Mouse (Mus musculus) cortical plate, adult 2 months (tissue): ENCODE data around the gene Coa5.

Source experiments
- CTCF ChIP-seq: fragments of 200-500 bp; IDR thresholded peaks from 2 replicates; pipeline ENCODE4 v1.5.1; 2011; ENCODE audit warnings: mild to moderate bottlenecking, control low read depth, low read length; ENCODE audit not compliant: insufficient read depth; ENCODE audit errors: extremely low read depth
- POLR2A ChIP-seq: fragments of 200-500 bp; IDR thresholded peaks from 2 replicates; pipeline ENCODE4 v1.6.1; 2011; ENCODE audit warnings: mild to moderate bottlenecking, low read length, control low read depth; ENCODE audit not compliant: insufficient read depth; ENCODE audit errors: extremely low read depth

DNA sequence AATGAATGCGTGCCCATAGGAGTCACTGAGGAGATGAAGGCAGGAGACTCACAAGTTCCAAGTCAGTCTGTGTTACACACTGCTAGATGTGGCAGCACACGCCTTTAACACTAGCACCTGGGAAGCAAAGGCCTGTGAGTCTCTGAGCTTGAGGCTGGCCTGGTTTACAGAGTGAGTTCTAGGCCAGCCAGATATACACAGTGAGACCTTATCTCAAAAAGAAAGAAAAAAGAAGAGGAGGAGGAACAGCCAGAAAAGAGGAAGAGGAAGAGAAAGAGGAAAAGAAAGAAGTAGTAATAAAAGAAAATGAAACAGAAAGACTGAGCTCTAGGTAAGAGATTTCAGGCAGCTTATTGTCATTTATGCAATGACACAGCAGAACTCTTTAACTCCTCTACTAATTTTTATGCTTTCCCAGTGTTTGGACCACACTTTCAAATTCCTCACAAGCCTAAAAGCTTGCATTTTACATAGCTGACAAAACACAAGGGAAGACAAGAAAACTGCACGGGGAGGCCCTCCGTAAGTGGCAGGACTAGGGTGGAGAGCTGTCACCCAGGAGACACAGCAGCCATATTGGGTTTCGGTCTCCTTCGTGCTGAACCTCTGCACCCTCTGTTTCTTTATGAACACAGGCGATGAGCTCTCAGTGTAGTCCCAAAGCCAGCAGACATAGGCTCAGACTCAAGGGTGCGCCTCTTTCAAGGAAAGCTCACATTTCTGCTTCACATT, 2.6 kb downstream of the Coa5 start:
- TF ChIP-seq CTCF (no peak), POLR2A (no peak)
